Mouse (Mus musculus) G1E (cell line): Measurements from ENCODE around the gene Pnkp. TPM values are rescaled to one million over a fixed set of nuclear protein-coding genes. Genes with fewer than 3 reads are reported as not detected.

ENCODE experiments used
- ATAC-seq: 2 replicates; pipeline ENCODE4 v1.8.0; 2016; ENCODE audit warnings: mild to moderate bottlenecking; ENCODE audit not compliant: insufficient number of reproducible peaks, poor library complexity, low FRiP score, severe bottlenecking; ENCODE audit errors: extremely low read depth
- DNase-seq: peaks from one replicate; pipeline ENCODE4 v3.0.0; 2012; ENCODE audit warnings: low spot score
- H3K27me3 ChIP-seq: 2 replicates; pipeline ENCODE4 v1.6.1; 2012; ENCODE audit warnings: mild to moderate bottlenecking, low read length, inconsistent platforms; ENCODE audit not compliant: insufficient read depth
- H3K36me3 ChIP-seq: replicated peaks from 2 replicates; pipeline ENCODE3; 2012; ENCODE audit warnings: mild to moderate bottlenecking, inconsistent platforms
- H3K4me1 ChIP-seq: 2 replicates; pipeline ENCODE4 v1.6.1; 2012; ENCODE audit warnings: low read depth, low read length, inconsistent platforms, mixed read lengths; ENCODE audit not compliant: insufficient read depth
- H3K4me3 ChIP-seq: 2 replicates; pipeline ENCODE4 v1.5.1; 2012; ENCODE audit warnings: low read depth, mild to moderate bottlenecking, inconsistent platforms, low read length, moderate library complexity, mixed read lengths
- H3K9me3 ChIP-seq: replicated peaks from 2 replicates; pipeline ENCODE4 v1.6.1; 2012; ENCODE audit warnings: inconsistent platforms
- CTCF ChIP-seq: IDR thresholded peaks from 2 replicates; pipeline ENCODE4 v1.5.1; 2012; ENCODE audit warnings: low read depth, low read length, inconsistent platforms, mixed read lengths
- GATA1 ChIP-seq: IDR thresholded peaks from 2 replicates; pipeline ENCODE4 v1.6.1; 2012; ENCODE audit warnings: borderline replicate concordance, low read length, inconsistent platforms, mixed read lengths
- GATA2 ChIP-seq: IDR thresholded peaks from 2 replicates; pipeline ENCODE4 v1.6.1; 2012; ENCODE audit warnings: low read depth, low read length, inconsistent platforms, borderline replicate concordance
- POLR2AphosphoS5 ChIP-seq: IDR thresholded peaks from 2 replicates; pipeline ENCODE4 v1.6.1; 2012; ENCODE audit warnings: low read depth, low read length, inconsistent platforms; ENCODE audit not compliant: insufficient replicate concordance
- TAL1 ChIP-seq: conservative IDR thresholded peaks from 2 replicates; pipeline ENCODE4 v1.6.1; 2012; ENCODE audit warnings: low read depth, low read length, inconsistent platforms, mixed read lengths
- polyA plus RNA-seq: library from polyadenylated mRNA; stranded (reverse); fragments of >175 nt; gene quantifications from 2 replicates; pipeline ENCODE4 v1.2.3, GENCODE M21; 2012
- total RNA-seq, 2 experiments: library from RNA; stranded (forward) in 1 of 2; stranded (reverse) in 1 of 2; fragments of 200-1000 nt in 1 of 2; fragments of >200 nt in 1 of 2; fragmentation: Nextera tagmentation in 1 of 2; gene quantifications; 2 replicates each; pipeline ENCODE4 v1.2.3; 2014 to 2017

Gene Pnkp
- total and polyA plus RNA-seq, 3 experiments: 28.2 to 35.8 (median 33.0) TPM

- TF ChIP-seq TAL1: no peak
- no peak for TF ChIP-seq GATA2
- TF ChIP-seq CTCF: no peak
- no peak for TF ChIP-seq GATA1
- TF ChIP-seq POLR2AphosphoS5: no peak
- ATAC-seq (no peak), DNase-seq (no peak)
- peaks cover 91% of the 10 kb centered on the region for H3K4me1 ChIP-seq
- no peaks in the 10 kb centered on the region for H3K27me3 ChIP-seq
- H3K4me3 ChIP-seq: no peak overlapping the region
- no peaks in the 10 kb centered on the region for H3K9me3 ChIP-seq
- peaks cover 97% of the 10 kb centered on the region for H3K36me3 ChIP-seq
Observed at GRCm38 (mm10) chr7:44823409-44823808, 33.5 kb upstream of the Pnkp start.

GRCm38 (mm10) chr7:44824872-44825271 is 32.1 kb upstream of the Pnkp start:
- Histone ChIP-seq H3K36me3 (peaks cover 97% of the 10 kb centered on the region), H3K27me3 (no peaks in the 10 kb centered on the region), H3K9me3 (no peaks in the 10 kb centered on the region), H3K4me3 (no peak overlapping the region), H3K4me1 (peaks cover 91% of the 10 kb centered on the region)
- no peak for TF ChIP-seq POLR2AphosphoS5
- TF ChIP-seq GATA2: no peak
- peak; percentile 66; the same call in 1 of the 2 replicates for TF ChIP-seq CTCF
- no peak for TF ChIP-seq GATA1
- ATAC-seq: peak; percentile 43; the same call in 1 of the 2 replicates
- DNase-seq: peak; percentile 46

- peaks cover 90% of the 10 kb centered on the region for H3K4me1 ChIP-seq
- H3K4me3 ChIP-seq: no peak overlapping the region
- H3K27me3 ChIP-seq: no peaks in the 10 kb centered on the region
- peaks cover 97% of the 10 kb centered on the region for H3K36me3 ChIP-seq
- no peak for TF ChIP-seq CTCF
- no peak for TF ChIP-seq POLR2AphosphoS5
- no peak for TF ChIP-seq GATA2
- no peak for TF ChIP-seq TAL1
- TF ChIP-seq GATA1: no peak
- no peaks in the 10 kb centered on the region for H3K9me3 ChIP-seq
- no peak for DNase-seq
- no peak for ATAC-seq
Observed at GRCm38 (mm10) chr7:44826771-44827170, 30.2 kb upstream of the Pnkp start.

- no peak for DNase-seq
- peaks cover 94% of the 10 kb centered on the region for H3K36me3 ChIP-seq
- TF ChIP-seq POLR2AphosphoS5 (no peak), GATA2 (no peak), GATA1 (no peak), CTCF (no peak), TAL1 (no peak)
- ATAC-seq: no peak
- no peaks in the 10 kb centered on the region for H3K9me3 ChIP-seq
- peaks cover 80% of the 10 kb centered on the region for H3K4me1 ChIP-seq
- H3K4me3 ChIP-seq: peak overlapping the region; percentile 10; the same call in 1 of the 2 replicates
- no peaks in the 10 kb centered on the region for H3K27me3 ChIP-seq
Observed at GRCm38 (mm10) chr7:44828706-44829105, 28.2 kb upstream of the Pnkp start.

GRCm38 (mm10) chr7:44832763-44833162 is 24.2 kb upstream of the Pnkp start:
- no peak for DNase-seq
- ATAC-seq: no peak
- Histone ChIP-seq H3K9me3 (no peaks in the 10 kb centered on the region), H3K4me3 (no peak overlapping the region), H3K27me3 (no peaks in the 10 kb centered on the region), H3K4me1 (peaks cover 61% of the 10 kb centered on the region), H3K36me3 (peaks cover 94% of the 10 kb centered on the region)
- TF ChIP-seq TAL1 (no peak), GATA2 (no peak), POLR2AphosphoS5 (no peak)

GRCm38 (mm10) chr7:44835373-44836015 is 21.4 kb upstream of the Pnkp start:
- Histone ChIP-seq H3K27me3 (no peaks in the 10 kb centered on the region), H3K4me1 (peaks cover 43% of the 10 kb centered on the region), H3K36me3 (peaks cover 94% of the 10 kb centered on the region), H3K9me3 (peaks cover 13% of the 10 kb centered on the region), H3K4me3 (no peak overlapping the region)
- DNase-seq (no peak), ATAC-seq (no peak)
- TF ChIP-seq GATA1: no peak
- TF ChIP-seq POLR2AphosphoS5: no peak
- no peak for TF ChIP-seq GATA2
- no peak for TF ChIP-seq TAL1
- no peak for TF ChIP-seq CTCF

GRCm38 (mm10) chr7:44836016-44836404 is 20.9 kb upstream of the Pnkp start:
- peaks cover 14% of the 10 kb centered on the region for H3K9me3 ChIP-seq
- no peak overlapping the region for H3K4me3 ChIP-seq
- peaks cover 94% of the 10 kb centered on the region for H3K36me3 ChIP-seq
- peaks cover 42% of the 10 kb centered on the region for H3K4me1 ChIP-seq
- no peaks in the 10 kb centered on the region for H3K27me3 ChIP-seq
- ATAC-seq (no peak), DNase-seq (no peak)
- TF ChIP-seq GATA2: no peak
- no peak for TF ChIP-seq TAL1
- TF ChIP-seq CTCF: no peak
- TF ChIP-seq GATA1: no peak
- TF ChIP-seq POLR2AphosphoS5: no peak
